Mouse (Mus musculus) forebrain, embryonic 14.5 days (tissue): Measurements from ENCODE around the gene Nell2. TPM values are rescaled to one million over a fixed set of nuclear protein-coding genes. Genes with fewer than 3 reads are reported as not detected.

Experiments used
- ATAC-seq: fragments of 200-750 bp; cut with Nextera tagmentation; 2 replicates; pipeline ENCODE4 v1.8.0; 2017; ENCODE audit warnings: mild to moderate bottlenecking, moderate library complexity
- DNase-seq: peaks from one replicate; pipeline ENCODE4 v3.0.0-alpha.2; 2015; ENCODE audit warnings: low spot score
- H3K27ac ChIP-seq: fragments of 300-500 bp; sonication (generic); 2 replicates; pipeline ENCODE4 v1.5.1; 2014; ENCODE audit warnings: low read depth, mild to moderate bottlenecking, control low read depth, low read length, moderate library complexity
- H3K27me3 ChIP-seq: fragments of 300-500 bp; sonication (generic); replicated peaks from 2 replicates; pipeline ENCODE4 v1.6.1; 2014; ENCODE audit warnings: low read length, control low read depth, mixed read lengths; ENCODE audit not compliant: control insufficient read depth, insufficient read depth
- H3K36me3 ChIP-seq: fragments of 300-500 bp; sonication (generic); 2 replicates; pipeline ENCODE4 v1.6.1; 2014; ENCODE audit warnings: low read length, control low read depth; ENCODE audit not compliant: control insufficient read depth, insufficient read depth
- H3K4me1 ChIP-seq: fragments of 300-500 bp; sonication (generic); 2 replicates; pipeline ENCODE4 v1.6.1; 2014; ENCODE audit warnings: antibody characterized with exemption, low read length, control low read depth; ENCODE audit not compliant: control insufficient read depth, insufficient read depth
- H3K4me2 ChIP-seq: fragments of 300-500 bp; sonication (generic); 2 replicates; pipeline ENCODE4 v1.6.1; 2014; ENCODE audit warnings: mild to moderate bottlenecking, control low read depth, low read length
- H3K4me3 ChIP-seq: fragments of 300-500 bp; sonication (generic); 2 replicates; pipeline ENCODE4 v1.5.1; 2014; ENCODE audit warnings: low read depth, low read length, control low read depth
- H3K9ac ChIP-seq: fragments of 300-500 bp; sonication (generic); 2 replicates; pipeline ENCODE4 v1.6.1; 2014; ENCODE audit warnings: mild to moderate bottlenecking, low read length, control low read depth, moderate library complexity
- H3K9me3 ChIP-seq: fragments of 300-500 bp; sonication (generic); replicated peaks from 2 replicates; pipeline ENCODE4 v1.6.1; 2016; ENCODE audit warnings: low read length, control low read depth, mixed read lengths; ENCODE audit not compliant: control insufficient read depth
- WGBS: fragments of 180-500 bp; shearing (Covaris S2); extraction: QIAGEN DNeasy Blood & Tissue Kit; methylation state at CpG from one replicate; pipeline ENCODE4 v1.1.7; 2014; 5-methylcytosine and 5-hydroxymethylcytosine counted together
- polyA plus RNA-seq: library from polyadenylated mRNA; unstranded; fragments of >200 nt; fragmentation: Nextera tagmentation; extraction: Ambion mirVana; gene quantifications from 2 replicates; pipeline ENCODE4 v1.2.1, GENCODE M21; 2014

Nell2 gene
- polyA plus RNA-seq, 1 experiment from 2014 or later, result 153 TPM

DNA sequence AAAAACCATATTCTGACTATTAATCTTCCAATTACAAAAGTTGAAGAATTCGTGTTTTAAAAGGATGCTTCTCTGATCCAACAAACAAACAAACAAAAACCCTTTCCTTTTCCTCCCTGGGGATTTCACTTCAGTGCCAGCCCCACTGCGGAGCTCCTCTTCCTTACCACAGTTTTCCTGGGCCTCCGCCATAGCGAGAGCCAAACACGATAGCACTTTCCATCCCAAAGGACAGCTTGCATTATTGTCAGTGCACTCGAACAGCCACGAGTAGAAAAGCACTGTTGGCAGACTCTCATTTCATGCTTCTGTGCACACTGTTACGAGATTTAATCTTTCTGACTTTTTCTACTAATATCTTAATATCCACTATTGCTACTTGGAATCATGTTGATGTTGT lies 224.3 kb downstream of the Nell2 start:
- H3K9ac ChIP-seq, result no peak overlapping the region

DNA sequence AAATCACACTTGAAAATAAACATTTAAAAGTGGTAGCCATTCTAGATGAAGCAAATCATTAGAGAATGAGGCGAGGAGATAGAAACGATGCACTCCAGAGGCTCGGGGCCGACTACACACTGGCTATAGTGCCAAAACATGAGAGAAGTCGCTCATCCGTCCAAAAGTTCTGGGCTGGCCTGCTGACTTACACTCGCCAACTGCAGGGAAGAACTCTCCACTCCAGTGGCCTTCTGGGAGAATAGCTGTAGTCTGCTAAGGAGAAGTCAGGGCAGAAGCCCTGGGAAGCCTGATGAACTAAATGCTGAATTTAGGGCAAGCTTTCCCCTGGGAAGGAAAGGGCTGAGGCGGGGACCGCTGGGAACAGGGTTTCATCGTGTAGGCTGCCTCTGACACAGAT lies 231.8 kb downstream of the Nell2 start:
- Histone ChIP-seq H3K4me3 (no peak overlapping the region), H3K27me3 (no peaks in the 10 kb centered on the region), H3K36me3 (peaks cover 7% of the 10 kb centered on the region; the same call in 1 of the 2 replicates), H3K9me3 (no peaks in the 10 kb centered on the region), H3K9ac (no peak overlapping the region), H3K27ac (no peak overlapping the region), H3K4me1 (no peaks in the 10 kb centered on the region), H3K4me2 (no peak overlapping the region)
- whole genome bisulfite sequencing, result 92% methylated on average over 10 of the region's 10 CpGs
- no peak for DNase-seq
- ATAC-seq, result no peak

More for the DNA sequence above, 224.3 kb downstream of the Nell2 start:
- no peaks in the 10 kb centered on the region for H3K9me3 ChIP-seq
- WGBS, result 56% methylated on average over 8 of the region's 8 CpGs
- no peaks in the 10 kb centered on the region for H3K4me1 ChIP-seq
- ATAC-seq, result no peak; the same call in 1 of the 2 replicates
- H3K27ac ChIP-seq, result no peak overlapping the region
- H3K4me3 ChIP-seq, result no peak overlapping the region
- peak; percentile 57 for DNase-seq
- no peaks in the 10 kb centered on the region for H3K36me3 ChIP-seq
- no peaks in the 10 kb centered on the region for H3K27me3 ChIP-seq
- no peak overlapping the region for H3K4me2 ChIP-seq

DNA sequence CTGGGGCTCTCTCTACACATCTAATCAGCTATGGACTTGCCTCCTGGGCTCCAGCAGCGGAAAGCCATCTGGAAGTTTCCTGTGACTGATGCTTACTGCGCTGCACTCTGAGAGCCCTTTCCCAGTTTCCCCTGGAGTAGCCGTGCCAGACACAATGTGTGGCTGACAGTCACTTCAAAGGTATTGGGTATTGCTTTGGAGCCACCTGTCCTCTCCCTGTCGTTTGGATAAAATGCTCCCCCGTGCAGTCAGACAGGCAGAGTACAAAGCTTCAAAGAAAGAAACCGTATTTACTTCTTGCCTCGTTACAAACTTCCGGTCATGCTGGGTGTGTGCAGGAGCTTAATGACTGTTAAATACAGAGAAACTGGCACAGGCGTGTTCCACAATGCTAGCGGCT lies 239.3 kb downstream of the Nell2 start:
- Histone ChIP-seq H3K27me3 (no peaks in the 10 kb centered on the region), H3K4me3 (no peak overlapping the region), H3K27ac (no peak overlapping the region), H3K4me1 (peaks cover 5% of the 10 kb centered on the region), H3K36me3 (no peaks in the 10 kb centered on the region), H3K4me2 (no peak overlapping the region), H3K9me3 (no peaks in the 10 kb centered on the region), H3K9ac (no peak overlapping the region)
- ATAC-seq (peak; percentile 26; the same call in 1 of the 2 replicates), DNase-seq (peak; percentile 30)
- WGBS, result 27% methylated on average over 10 of the region's 10 CpGs

DNA sequence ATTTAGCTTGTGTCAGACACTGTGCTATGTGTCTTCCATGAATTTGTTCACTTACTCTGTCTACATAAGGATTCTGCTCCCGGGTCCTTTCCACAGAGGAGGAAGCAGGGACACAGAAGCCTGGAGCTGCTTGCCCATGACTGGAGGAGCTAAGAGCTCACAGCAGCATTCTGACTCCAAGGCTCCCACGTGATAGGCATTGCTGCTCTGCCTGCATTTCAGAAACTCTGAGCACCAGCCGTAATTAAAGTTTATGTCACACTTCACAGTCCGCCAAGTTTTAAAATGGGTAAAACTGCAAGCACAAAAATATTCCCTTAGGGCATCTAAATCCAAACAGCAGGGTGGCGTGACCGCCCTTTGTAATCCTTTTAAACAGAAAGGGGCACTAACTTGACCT lies 243.2 kb downstream of the Nell2 start:
- H3K4me3 ChIP-seq, result no peak overlapping the region
- H3K4me2 ChIP-seq, result 0 out of 2 replicates have a peak overlapping the region, but pooled peaks have one; percentile 3
- WGBS, result 14% methylated on average over 6 of the region's 6 CpGs
- H3K9ac ChIP-seq, result no peak overlapping the region
- 0 out of 2 replicates have a peak, but pooled peaks have one; percentile 23 for ATAC-seq
- no peaks in the 10 kb centered on the region for H3K27me3 ChIP-seq
- peaks cover 5% of the 10 kb centered on the region for H3K4me1 ChIP-seq
- no peak overlapping the region for H3K27ac ChIP-seq
- peak; percentile 58 for DNase-seq
- no peaks in the 10 kb centered on the region for H3K9me3 ChIP-seq
- H3K36me3 ChIP-seq, result no peaks in the 10 kb centered on the region

DNA sequence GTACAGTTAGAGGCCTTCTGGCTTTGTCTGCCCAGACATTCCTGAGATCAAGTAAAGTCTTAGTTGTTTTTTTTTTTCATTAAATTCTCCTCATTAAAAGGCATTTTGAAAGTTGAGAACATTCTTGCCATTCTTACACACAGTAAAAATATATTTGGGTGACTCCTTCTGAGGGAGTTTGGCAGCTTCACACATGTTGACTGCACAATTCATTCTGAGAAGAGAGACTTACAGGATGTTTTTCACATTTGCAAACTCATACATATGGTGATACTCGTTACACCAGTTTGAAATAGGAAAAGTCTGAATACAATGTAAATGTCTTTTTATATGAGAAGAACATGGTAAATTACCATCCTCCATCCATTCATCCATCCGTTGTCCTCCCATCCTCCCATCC lies 247.4 kb downstream of the Nell2 start:
- no peaks in the 10 kb centered on the region for H3K36me3 ChIP-seq
- ATAC-seq (no peak), DNase-seq (no peak)
- no peaks in the 10 kb centered on the region for H3K27me3 ChIP-seq
- 79% methylated on average over 2 of the region's 2 CpGs for WGBS
- H3K9ac ChIP-seq, result no peak overlapping the region
- H3K4me1 ChIP-seq, result peaks cover 5% of the 10 kb centered on the region
- no peaks in the 10 kb centered on the region for H3K9me3 ChIP-seq
- no peak overlapping the region for H3K4me3 ChIP-seq
- H3K4me2 ChIP-seq, result no peak overlapping the region
- H3K27ac ChIP-seq, result no peak overlapping the region

DNA sequence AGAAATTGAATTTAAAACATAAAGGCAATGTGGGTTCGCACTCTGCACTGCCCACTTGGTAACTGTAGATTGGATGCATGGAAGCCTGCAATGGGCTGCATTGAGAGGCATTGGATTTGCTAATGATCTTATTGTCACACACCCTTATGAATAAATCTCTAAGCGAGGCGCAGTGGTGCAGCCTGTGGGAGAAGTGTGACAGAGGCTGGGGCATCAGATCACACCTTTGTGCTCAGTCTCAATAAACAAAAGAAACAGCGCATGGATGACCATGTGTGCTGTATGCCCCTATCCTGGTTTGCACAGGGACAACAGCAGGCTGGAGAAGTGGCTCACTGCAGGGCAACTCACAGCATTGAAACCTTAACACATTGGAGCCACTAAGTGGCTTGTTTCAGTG lies 250.4 kb downstream of the Nell2 start:
- Histone ChIP-seq H3K36me3 (no peaks in the 10 kb centered on the region), H3K4me3 (no peak overlapping the region), H3K27ac (no peak overlapping the region), H3K9ac (no peak overlapping the region), H3K9me3 (no peaks in the 10 kb centered on the region), H3K4me1 (no peaks in the 10 kb centered on the region), H3K4me2 (no peak overlapping the region), H3K27me3 (no peaks in the 10 kb centered on the region)
- WGBS, result 62% methylated on average over 4 of the region's 4 CpGs
- ATAC-seq, result no peak
- no peak for DNase-seq

DNA sequence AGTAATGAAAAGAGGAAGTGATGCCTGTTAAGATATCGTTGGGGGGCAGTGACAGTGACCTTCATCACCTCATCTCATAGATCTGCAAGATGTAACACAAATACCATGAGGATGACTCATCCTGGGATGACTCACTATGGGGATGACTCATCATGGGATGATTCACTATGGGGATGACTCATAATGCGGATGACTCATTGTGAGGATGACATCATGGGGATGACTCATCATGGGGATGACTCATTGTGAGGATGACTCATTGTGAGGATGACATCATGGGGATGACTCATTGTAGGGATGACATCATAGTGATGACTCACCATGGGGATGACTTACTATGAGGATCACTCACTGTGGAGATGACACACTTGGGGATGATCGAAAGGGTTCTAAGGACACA lies 251.8 kb downstream of the Nell2 start:
- no peak for ATAC-seq
- no peaks in the 10 kb centered on the region for H3K4me1 ChIP-seq
- no peaks in the 10 kb centered on the region for H3K9me3 ChIP-seq
- no peak overlapping the region for H3K9ac ChIP-seq
- H3K4me2 ChIP-seq, result no peak overlapping the region
- H3K27ac ChIP-seq, result no peak overlapping the region
- no peaks in the 10 kb centered on the region for H3K36me3 ChIP-seq
- DNase-seq, result no peak
- H3K27me3 ChIP-seq, result no peaks in the 10 kb centered on the region
- no peak overlapping the region for H3K4me3 ChIP-seq
- WGBS, result 97% methylated on average over 3 of the region's 3 CpGs

DNA sequence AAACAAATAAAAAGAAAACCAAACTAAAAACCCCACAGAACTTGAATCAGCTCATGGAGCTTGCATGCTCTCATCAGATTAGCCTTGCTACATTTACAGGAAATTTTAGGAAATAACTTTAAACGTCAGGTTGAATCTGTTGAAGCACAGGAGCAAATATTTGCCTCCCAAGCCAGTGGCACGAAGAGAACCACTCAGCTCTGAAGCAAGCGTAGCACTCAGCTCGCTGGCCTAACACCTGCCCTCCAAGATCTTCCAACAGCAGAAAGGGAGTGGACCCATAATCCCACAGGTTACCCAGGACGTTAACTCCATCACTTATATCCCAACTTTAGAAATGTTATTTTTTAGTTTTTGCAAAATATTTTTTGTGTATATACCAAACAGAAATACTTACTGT lies 252.8 kb downstream of the Nell2 start:
- ATAC-seq, result no peak
- Histone ChIP-seq H3K9ac (no peak overlapping the region), H3K4me2 (no peak overlapping the region), H3K27ac (no peak overlapping the region), H3K4me3 (no peak overlapping the region), H3K4me1 (no peaks in the 10 kb centered on the region), H3K36me3 (no peaks in the 10 kb centered on the region), H3K27me3 (no peaks in the 10 kb centered on the region), H3K9me3 (no peaks in the 10 kb centered on the region)
- 92% methylated on average over 5 of the region's 5 CpGs for WGBS
- DNase-seq, result no peak

DNA sequence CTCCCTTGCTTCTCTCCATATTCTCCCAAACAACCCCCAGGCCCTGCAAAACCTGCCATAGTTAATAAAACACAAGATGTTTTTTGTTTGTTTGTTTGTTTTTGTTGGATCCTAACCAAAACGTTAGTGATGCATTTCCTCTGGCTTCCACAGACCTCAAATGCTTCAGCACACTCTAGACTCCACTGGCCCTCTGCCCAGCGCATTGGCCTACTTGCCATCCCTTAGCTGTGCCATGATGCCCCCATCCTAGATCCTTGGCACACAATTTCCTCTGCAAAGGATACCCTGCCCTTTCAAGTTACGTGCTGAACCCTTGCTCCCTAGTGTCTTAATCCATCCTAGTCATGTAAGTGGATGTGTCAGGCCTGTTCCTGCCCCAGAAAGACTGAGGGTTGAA lies 255.1 kb downstream of the Nell2 start:
- Histone ChIP-seq H3K27me3 (no peaks in the 10 kb centered on the region), H3K9ac (no peak overlapping the region), H3K9me3 (no peaks in the 10 kb centered on the region), H3K4me1 (no peaks in the 10 kb centered on the region), H3K36me3 (no peaks in the 10 kb centered on the region), H3K4me3 (no peak overlapping the region), H3K27ac (no peak overlapping the region), H3K4me2 (no peak overlapping the region)
- WGBS, result 94% methylated on average over 3 of the region's 3 CpGs
- no peak for ATAC-seq
- no peak for DNase-seq
